In the genomic region with DNA sequence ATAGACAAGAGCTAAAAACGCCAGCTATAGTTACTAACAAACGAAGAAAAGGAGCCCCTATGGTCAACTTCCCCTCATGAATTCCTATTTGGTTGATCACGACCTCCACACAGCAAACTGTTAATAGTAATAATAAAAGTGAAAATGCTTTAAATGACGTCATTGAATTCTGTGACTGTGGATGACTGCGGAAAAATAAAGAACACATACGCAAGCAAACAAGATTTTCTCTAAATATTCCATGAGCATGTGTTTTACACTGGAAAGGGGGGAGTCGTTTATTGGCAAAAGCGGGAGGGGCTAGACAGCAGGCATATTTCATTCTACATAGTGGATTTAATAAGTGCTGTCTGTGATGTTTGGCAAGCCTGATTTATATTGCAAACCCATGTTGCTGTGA, we compare ENCODE assay signal across 7 mouse cellular contexts. TPM values are rescaled to one million over a fixed set of nuclear protein-coding genes. Genes with fewer than 3 reads are reported as not detected.
DNase-seq lines count a peak whose midpoint lies in the region; ATAC-seq lines count a peak whose summit lies in the region.

No protein-coding gene starts in this region.

- H3K36me3 ChIP-seq in forebrain, embryonic 11.5 days (ENCODE audit: control insufficient read depth, insufficient read depth, low read length), result no peaks in the 10 kb centered on the region
- no peaks in the 10 kb centered on the region for H3K36me3 ChIP-seq in limb, embryonic 10.5 days
- H3K36me3 ChIP-seq in neural tube, embryonic 13.5 days, result no peaks in the 10 kb centered on the region

- no peak overlapping the region for H3K9ac ChIP-seq in forebrain, embryonic 11.5 days (ENCODE audit: low read length)
- H3K9ac ChIP-seq in neural tube, embryonic 13.5 days, result peak overlapping the region; percentile 58

- H3K27ac ChIP-seq in forebrain, embryonic 11.5 days (ENCODE audit: low read depth, low read length), result no peak overlapping the region
- no peak overlapping the region for H3K27ac ChIP-seq in limb, embryonic 10.5 days
- no peak overlapping the region for H3K27ac ChIP-seq in neural tube, embryonic 13.5 days (replicated peaks)

- DNase-seq in layer of hippocampus, adult 9-10 months (ENCODE audit: low spot score), result peak; percentile 2
- DNase-seq in layer of hippocampus, postnatal 14 days (ENCODE audit: low spot score in 2 of 2), result no peak
- DNase-seq in forebrain, embryonic 11.5 days (ENCODE audit: low spot score), result no peak
- DNase-seq in limb, embryonic 10.5 days (ENCODE audit: low spot score), result no peak
- no peak for DNase-seq in gastrocnemius, adult 8-10 months (ENCODE audit: low spot score in 2 of 2)
- no peak for DNase-seq in thymus, postnatal 10 days (ENCODE audit: low spot score in 2 of 2)

- peak overlapping the region; percentile 37; the same call in 1 of the 2 replicates for H3K4me2 ChIP-seq in forebrain, embryonic 11.5 days (ENCODE audit: low read depth, low read length, severe bottlenecking)
- H3K4me2 ChIP-seq in neural tube, embryonic 13.5 days, result peak overlapping the region; percentile 51

- H3K9me3 ChIP-seq in forebrain, embryonic 11.5 days (ENCODE audit: control insufficient read depth, low read length), result no peaks in the 10 kb centered on the region
- no peaks in the 10 kb centered on the region for H3K9me3 ChIP-seq in limb, embryonic 10.5 days (replicated peaks)
- no peaks in the 10 kb centered on the region for H3K9me3 ChIP-seq in neural tube, embryonic 13.5 days

- peak overlapping the region; percentile 50 for H3K4me3 ChIP-seq in forebrain, embryonic 11.5 days (ENCODE audit: low read depth, low read length)
- H3K4me3 ChIP-seq in limb, embryonic 10.5 days, result peak overlapping the region; percentile 61
- peak overlapping the region; percentile 57 for H3K4me3 ChIP-seq in neural tube, embryonic 13.5 days

- no peaks in the 10 kb centered on the region for H3K27me3 ChIP-seq in forebrain, embryonic 11.5 days (ENCODE audit: control insufficient read depth, insufficient read depth, low read length)
- H3K27me3 ChIP-seq in limb, embryonic 10.5 days (ENCODE audit: low read depth, poor library complexity, severe bottlenecking), result 0 out of 2 replicates have a peak, but pooled peaks cover 6% of the 10 kb centered on the region
- H3K27me3 ChIP-seq in neural tube, embryonic 13.5 days, result no peaks in the 10 kb centered on the region

- no peaks in the 10 kb centered on the region for H3K4me1 ChIP-seq in forebrain, embryonic 11.5 days (replicated peaks; ENCODE audit: control insufficient read depth, insufficient read depth, low read length)
- no peaks in the 10 kb centered on the region for H3K4me1 ChIP-seq in limb, embryonic 10.5 days
- H3K4me1 ChIP-seq in neural tube, embryonic 13.5 days (replicated peaks), result 0 out of 2 replicates have a peak, but pooled peaks cover 10% of the 10 kb centered on the region

- 23% methylated on average over 8 of the region's 8 CpGs for WGBS in forebrain, embryonic 11.5 days
- WGBS in limb, embryonic 10.5 days, result 20% methylated on average over 8 of the region's 8 CpGs
- 21% methylated on average over 8 of the region's 8 CpGs for WGBS in neural tube, embryonic 13.5 days

- ATAC-seq in forebrain, embryonic 11.5 days (replicated peaks; ENCODE audit: low FRiP score), result peak; percentile 34; the same call in 1 of the 2 replicates
- ATAC-seq in neural tube, embryonic 13.5 days (ENCODE audit: low read depth), result peak; percentile 48

RNA-seq across cellular contexts. Expression of a gene that starts 0.5 kb away (rescaled TPM):
- total RNA-seq in layer of hippocampus, postnatal 14 days (2021), result 10 to 100 TPM; 42.1 to 47.6 TPM
- 7.6 and 9.6 TPM in 2 replicates for polyA plus RNA-seq in forebrain, embryonic 11.5 days (2014; fragmentation: Nextera tagmentation; extraction: Ambion mirVana)
- polyA plus RNA-seq in limb, embryonic 10.5 days (2016; fragmentation: Nextera tagmentation; extraction: Ambion mirVana), result 3.2 and 4.1 TPM in 2 replicates
- polyA plus RNA-seq in neural tube, embryonic 13.5 days (2015; fragmentation: Nextera tagmentation; extraction: Ambion mirVana), result 46.3 and 47.0 TPM in 2 replicates
- total RNA-seq in gastrocnemius, adult 8-10 months (2022), result 1 to 10 TPM in 2 of 4 experiments, under 1 TPM in 2; 0.31 to 1.0 (median 0.72) TPM
